Mouse (Mus musculus) stomach, embryonic 14.5 days (tissue): ENCODE results near the gene Hcn2. TPM values are rescaled to one million over a fixed set of nuclear protein-coding genes. Genes with fewer than 3 reads are reported as not detected.
"Not testable (repeated sequence)": the region's sequence is repeated elsewhere in the genome, so short reads cannot be mapped to it uniquely, and the experiment has no call there.

Experiments
- ATAC-seq: fragments of 200-750 bp; cut with Nextera tagmentation; 2 replicates; pipeline ENCODE4 v1.8.0; 2017; ENCODE audit warnings: low read depth, moderate TSS enrichment; ENCODE audit not compliant: insufficient number of reproducible peaks, insufficient read depth, low FRiP score
- H3K27ac ChIP-seq: fragments of 300-500 bp; sonication (generic); 2 replicates; pipeline ENCODE4 v1.5.1; 2014; ENCODE audit warnings: mild to moderate bottlenecking, low read length, moderate library complexity, mixed read lengths
- H3K27me3 ChIP-seq: fragments of 300-500 bp; sonication (generic); 2 replicates; pipeline ENCODE4 v1.6.1; 2014; ENCODE audit warnings: low read length, control low read depth, mixed read lengths; ENCODE audit not compliant: control insufficient read depth, insufficient read depth
- H3K36me3 ChIP-seq: fragments of 300-500 bp; sonication (generic); 2 replicates; pipeline ENCODE4 v1.6.1; 2014; ENCODE audit warnings: mild to moderate bottlenecking, control low read depth, low read length, moderate library complexity, mixed read lengths; ENCODE audit not compliant: control insufficient read depth, insufficient read depth
- H3K4me1 ChIP-seq: fragments of 300-500 bp; sonication (generic); 2 replicates; pipeline ENCODE4 v1.6.1; 2014; ENCODE audit warnings: low read length, control low read depth, mixed read lengths; ENCODE audit not compliant: control insufficient read depth, insufficient read depth
- H3K4me2 ChIP-seq: fragments of 300-500 bp; sonication (generic); replicated peaks from 2 replicates; pipeline ENCODE4 v1.6.1; 2014; ENCODE audit warnings: low read depth, low read length, control low read depth
- H3K4me3 ChIP-seq: fragments of 300-500 bp; sonication (generic); 2 replicates; pipeline ENCODE4 v1.5.1; 2014; ENCODE audit warnings: low read depth, low read length, control low read depth
- H3K9ac ChIP-seq: fragments of 300-500 bp; sonication (generic); replicated peaks from 2 replicates; pipeline ENCODE4 v1.6.1; 2014; ENCODE audit warnings: low read depth, mild to moderate bottlenecking, control low read depth, low read length, moderate library complexity, mixed read lengths
- H3K9me3 ChIP-seq: fragments of 300-500 bp; sonication (generic); 2 replicates; pipeline ENCODE4 v1.6.1; 2016; ENCODE audit warnings: low read depth, low read length, control low read depth; ENCODE audit not compliant: control insufficient read depth
- WGBS: fragments of 180-500 bp; shearing (Covaris S2); extraction: QIAGEN DNeasy Blood & Tissue Kit; methylation state at CpG from one replicate; pipeline ENCODE4 v1.1.7; 2014; 5-methylcytosine and 5-hydroxymethylcytosine counted together
- polyA plus RNA-seq: library from polyadenylated mRNA; unstranded; fragments of >200 nt; fragmentation: Nextera tagmentation; extraction: Ambion mirVana; gene quantifications from 2 replicates; pipeline ENCODE4 v1.2.1, GENCODE M21; 2014

Hcn2 gene
- polyA plus RNA-seq, 1 experiment from 2014 or later, result 0.10 TPM

DNA sequence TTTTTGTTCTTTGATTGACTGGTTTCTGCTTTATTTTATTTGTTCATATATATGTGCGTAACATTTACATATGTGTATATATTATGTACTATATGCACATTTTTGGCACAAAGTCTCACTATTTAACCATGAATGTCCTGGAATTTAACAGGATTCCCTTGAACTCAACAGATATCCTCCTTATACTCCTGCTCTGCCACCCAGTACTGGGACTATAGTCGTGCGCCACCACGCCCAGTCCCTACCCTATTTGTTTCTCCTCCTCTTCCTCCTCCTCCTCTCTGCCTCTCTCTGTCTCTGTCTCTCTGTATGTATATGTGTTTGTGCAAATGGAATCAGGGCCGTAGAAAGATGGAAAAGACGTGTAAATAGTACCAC lies 30.3 kb downstream of the Hcn2 start:
- Histone ChIP-seq H3K4me1 (0 out of 2 replicates have a peak, but pooled peaks cover 6% of the 10 kb centered on the region), H3K36me3 (peaks cover 20% of the 10 kb centered on the region), H3K27me3 (no peaks in the 10 kb centered on the region), H3K4me2 (peak overlapping the region; percentile 54), H3K9ac (no peak overlapping the region), H3K27ac (no peak overlapping the region), H3K9me3 (no peaks in the 10 kb centered on the region), H3K4me3 (peak overlapping the region; percentile 57; the same call in 1 of the 2 replicates)
- ATAC-seq, result peak; percentile 66
- WGBS, result 21% methylated on average over 6 of the region's 6 CpGs

DNA sequence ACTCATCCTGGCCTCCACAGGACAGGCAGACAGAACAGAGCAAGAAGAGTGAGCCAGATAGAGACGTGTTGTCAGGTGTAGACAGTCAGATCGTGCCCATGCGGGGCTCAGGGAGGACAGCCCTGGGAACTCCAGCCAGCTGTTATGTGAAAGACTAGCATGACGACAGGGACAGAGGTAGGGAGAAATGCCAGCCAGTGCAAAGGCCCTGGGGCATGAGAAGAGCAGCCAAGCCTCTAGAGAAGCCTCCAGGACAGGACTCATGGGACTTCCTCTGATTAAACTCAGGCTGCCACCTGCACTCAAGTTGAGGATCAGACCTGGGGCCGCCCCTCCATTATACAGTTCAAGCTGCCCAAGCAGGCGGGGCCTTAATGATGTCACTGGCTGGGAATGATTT lies 32.1 kb downstream of the Hcn2 start:
- Histone ChIP-seq H3K27me3 (no peaks in the 10 kb centered on the region), H3K36me3 (peaks cover 7% of the 10 kb centered on the region; the same call in 1 of the 2 replicates), H3K9me3 (no peaks in the 10 kb centered on the region), H3K4me3 (no peak overlapping the region), H3K4me2 (no peak overlapping the region), H3K27ac (no peak overlapping the region), H3K4me1 (0 out of 2 replicates have a peak, but pooled peaks cover 6% of the 10 kb centered on the region), H3K9ac (no peak overlapping the region)
- WGBS, result 76% methylated on average over 6 of the region's 6 CpGs
- no peak for ATAC-seq

DNA sequence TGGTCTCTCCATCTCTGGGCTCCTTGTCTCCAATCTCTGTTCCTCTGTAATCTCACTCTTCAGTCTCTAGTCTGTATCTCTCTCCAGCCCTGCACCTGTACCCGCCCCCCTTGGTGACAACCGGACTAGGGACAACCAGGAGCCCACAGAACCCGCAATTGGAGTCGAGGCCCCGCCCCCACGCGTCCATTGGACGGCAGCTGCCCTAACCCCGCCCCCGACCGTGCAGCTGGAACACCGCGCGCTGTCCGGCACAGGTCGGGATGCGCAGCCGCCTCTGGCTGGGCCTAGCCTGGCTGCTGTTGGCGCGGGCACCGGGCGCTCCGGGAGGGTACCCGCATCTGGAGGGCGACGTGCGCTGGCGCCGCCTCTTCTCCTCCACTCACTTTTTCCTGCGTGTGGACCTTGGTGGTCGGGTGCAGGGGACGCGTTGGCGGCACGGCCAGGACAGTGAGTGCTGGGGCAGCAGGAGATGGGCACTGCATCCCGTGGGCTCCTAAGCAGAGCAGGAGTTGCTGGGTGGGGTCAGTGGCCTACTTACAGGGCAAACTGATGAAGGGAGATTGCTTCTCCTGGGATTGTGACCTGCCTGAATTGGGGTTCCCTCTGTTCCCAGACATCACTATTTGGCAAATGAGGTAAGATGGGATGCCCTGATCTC lies 38.6 kb downstream of the Hcn2 start, which contains the start of gene Fgf22:
TSS of gene Fgf22 (plus strand) at position 221 of the 661 bp plus-strand sequence.
- 0 out of 2 replicates have a peak within 1 kb of the TSS, but pooled peaks have one; percentile 14 for H3K9ac ChIP-seq
- WGBS, result 2% methylated on average over 36 of the region's 36 CpGs
- H3K9me3 ChIP-seq, result no peaks in the 10 kb centered on the region
- no peak within 1 kb of the TSS for H3K27ac ChIP-seq
- ATAC-seq, result peak; percentile 79; the same call in 1 of the 2 replicates
- H3K27me3 ChIP-seq, result no peaks in the 10 kb centered on the region
- peak within 1 kb of the TSS; percentile 19 for H3K4me3 ChIP-seq
- peak within 1 kb of the TSS; percentile 52 for H3K4me2 ChIP-seq
- peaks cover 6% of the 10 kb centered on the region; the same call in 1 of the 2 replicates for H3K4me1 ChIP-seq
- peaks cover 34% of the 10 kb centered on the region for H3K36me3 ChIP-seq

DNA sequence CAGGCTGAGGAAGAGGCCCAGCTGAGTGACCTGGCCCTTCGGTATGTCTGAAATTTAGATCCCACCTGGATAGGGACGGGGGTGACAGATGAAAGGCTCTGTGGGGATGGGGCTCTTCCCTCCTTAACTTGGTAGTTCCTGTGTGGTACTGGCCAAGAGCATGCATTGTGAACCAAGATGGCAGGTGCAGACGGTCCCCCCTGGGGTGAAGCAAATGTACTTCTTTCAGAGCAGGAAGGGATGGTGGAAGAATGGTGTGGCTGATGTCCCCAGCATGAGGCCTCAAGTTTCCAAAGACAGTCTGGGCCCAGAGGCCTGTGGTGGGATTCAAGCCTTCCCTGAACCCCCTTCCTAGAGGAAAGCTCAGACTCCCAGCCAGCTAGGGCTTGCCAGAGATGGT lies 39.4 kb downstream of the Hcn2 start:
- H3K36me3 ChIP-seq, result peaks cover 43% of the 10 kb centered on the region
- ATAC-seq, result no peak
- 83% methylated on average over 3 of the region's 3 CpGs for WGBS

DNA sequence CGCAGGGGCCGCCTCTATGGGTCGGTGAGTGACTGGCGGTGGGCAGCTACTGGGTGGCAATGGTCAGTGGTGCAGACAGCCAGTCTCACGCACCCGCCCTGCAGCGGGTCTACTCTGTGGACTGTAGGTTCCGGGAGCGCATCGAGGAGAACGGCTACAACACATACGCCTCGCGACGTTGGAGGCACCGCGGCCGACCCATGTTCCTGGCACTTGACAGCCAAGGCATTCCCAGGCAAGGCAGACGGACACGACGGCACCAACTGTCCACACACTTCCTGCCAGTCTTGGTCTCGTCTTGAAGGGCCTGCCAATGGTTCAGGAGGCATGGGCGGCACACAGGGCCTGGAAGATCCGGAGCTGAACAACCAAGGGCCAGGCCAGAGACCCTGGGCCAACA lies 40.2 kb downstream of the Hcn2 start:
- Histone ChIP-seq H3K36me3 (peaks cover 51% of the 10 kb centered on the region), H3K27me3 (no peaks in the 10 kb centered on the region), H3K9me3 (no peaks in the 10 kb centered on the region), H3K4me3 (no peak overlapping the region), H3K9ac (no peak overlapping the region), H3K4me2 (no peak overlapping the region), H3K4me1 (peaks cover 6% of the 10 kb centered on the region; the same call in 1 of the 2 replicates), H3K27ac (no peak overlapping the region)
- no peak for ATAC-seq
- 86% methylated on average over 24 of the region's 24 CpGs for WGBS

More for the DNA sequence above, 39.4 kb downstream of the Hcn2 start:
- H3K4me3 ChIP-seq, result no peak overlapping the region
- H3K4me2 ChIP-seq, result no peak overlapping the region
- no peaks in the 10 kb centered on the region for H3K27me3 ChIP-seq
- peaks cover 6% of the 10 kb centered on the region; the same call in 1 of the 2 replicates for H3K4me1 ChIP-seq
- H3K27ac ChIP-seq, result no peak overlapping the region
- no peak overlapping the region for H3K9ac ChIP-seq
- no peaks in the 10 kb centered on the region for H3K9me3 ChIP-seq

DNA sequence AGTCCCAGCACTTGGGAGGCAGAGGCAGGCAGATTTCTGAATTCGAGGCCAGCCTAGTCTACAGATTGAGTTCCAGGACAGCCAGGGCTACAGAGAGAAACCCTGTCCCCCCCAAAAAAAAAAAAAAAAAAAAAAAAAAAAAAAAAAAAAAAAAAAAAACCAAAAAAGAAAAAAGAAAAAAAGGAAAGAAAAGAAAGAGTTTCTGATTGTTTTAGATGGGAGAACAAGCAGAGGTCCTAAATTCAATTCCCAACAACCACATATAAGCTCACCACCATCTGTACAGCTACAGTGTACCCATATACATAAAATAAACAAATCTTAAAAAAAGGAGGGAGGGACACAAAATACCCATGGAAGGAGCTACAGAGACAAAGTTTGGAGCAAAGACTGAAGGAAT lies 43.2 kb downstream of the Hcn2 start:
- peaks cover 59% of the 10 kb centered on the region for H3K36me3 ChIP-seq
- H3K27me3 ChIP-seq, H3K27ac ChIP-seq, H3K9me3 ChIP-seq, H3K4me3 ChIP-seq, H3K4me2 ChIP-seq, H3K9ac ChIP-seq, H3K4me1 ChIP-seq, ATAC-seq: not testable (repeated sequence)
- WGBS, result 100% methylated on average over 1 of the region's 1 CpGs

DNA sequence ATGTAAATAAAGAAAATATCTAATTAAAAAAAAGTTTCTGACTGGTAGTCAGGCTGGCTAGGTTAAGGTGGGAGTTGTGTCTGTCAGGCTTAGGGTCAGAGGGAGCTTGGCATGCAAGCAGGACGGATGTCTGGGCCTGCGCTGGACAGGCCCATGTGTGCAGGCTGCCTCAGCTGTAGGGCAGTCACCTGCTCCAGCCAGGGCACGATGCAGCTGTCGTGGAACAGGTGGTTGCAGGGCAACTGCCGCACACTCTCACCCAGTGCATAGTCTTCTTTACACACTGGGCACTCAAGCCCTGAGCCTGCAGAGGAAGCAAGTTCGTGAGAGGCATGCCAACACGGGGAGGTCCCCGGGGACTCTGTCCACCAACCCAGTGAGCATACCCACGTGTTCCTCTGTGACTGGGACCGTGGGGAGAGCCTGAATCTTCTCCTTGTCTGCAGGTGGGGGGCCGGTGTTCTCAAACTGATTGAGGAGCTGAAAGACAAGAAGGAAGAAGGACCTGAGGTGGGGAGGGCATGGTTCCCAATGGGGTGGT lies 44.2 kb downstream of the Hcn2 start:
- WGBS, result 92% methylated on average over 11 of the region's 11 CpGs
- no peak overlapping the region for H3K27ac ChIP-seq

DNA sequence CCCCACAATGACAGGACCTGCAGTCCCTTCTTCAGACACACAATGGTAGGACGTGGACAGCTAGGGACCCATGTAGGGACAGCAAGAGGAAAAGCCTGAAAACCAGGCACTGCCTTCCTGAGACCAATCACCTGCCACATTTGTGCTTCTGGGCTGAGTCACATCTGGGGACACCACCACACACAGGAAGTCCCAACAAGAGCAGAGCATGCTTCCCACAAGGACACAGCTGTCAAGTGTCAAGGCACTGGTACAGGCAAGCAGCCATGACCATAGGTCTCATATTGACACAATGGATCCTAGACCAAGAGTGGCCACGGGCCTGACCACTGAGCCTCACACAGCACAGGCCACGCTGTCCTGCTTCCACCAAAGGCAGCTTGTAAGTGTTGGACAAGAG lies 46.4 kb downstream of the Hcn2 start:
- WGBS, result 84% methylated on average over 3 of the region's 3 CpGs
- Histone ChIP-seq H3K4me2 (no peak overlapping the region), H3K4me3 (no peak overlapping the region), H3K4me1 (peaks cover 19% of the 10 kb centered on the region), H3K9me3 (no peaks in the 10 kb centered on the region), H3K27me3 (no peaks in the 10 kb centered on the region), H3K36me3 (peaks cover 44% of the 10 kb centered on the region), H3K9ac (no peak overlapping the region), H3K27ac (no peak overlapping the region)
- ATAC-seq, result no peak

More for the DNA sequence above, 44.2 kb downstream of the Hcn2 start:
- H3K27me3 ChIP-seq, result no peaks in the 10 kb centered on the region
- no peaks in the 10 kb centered on the region for H3K9me3 ChIP-seq
- no peak overlapping the region for H3K9ac ChIP-seq
- peaks cover 59% of the 10 kb centered on the region for H3K36me3 ChIP-seq
- ATAC-seq, result no peak
- H3K4me1 ChIP-seq, result peaks cover 14% of the 10 kb centered on the region
- H3K4me3 ChIP-seq, result no peak overlapping the region
- no peak overlapping the region for H3K4me2 ChIP-seq
